Mouse (Mus musculus) C2C12 (cell line): ENCODE results near the gene Mdm1. TPM values are rescaled to one million over a fixed set of nuclear protein-coding genes. Genes with fewer than 3 reads are reported as not detected.
"Not testable (repeated sequence)": the region's sequence is repeated elsewhere in the genome, so short reads cannot be mapped to it uniquely, and the experiment has no call there.

Experiments
- H3K27me3 ChIP-seq: one replicate; pipeline ENCODE4 v1.6.1; 2011; ENCODE audit not compliant: control insufficient read depth, insufficient read depth, insufficient read length
- H3K36me3 ChIP-seq: one replicate; pipeline ENCODE4 v1.6.1; 2011; ENCODE audit not compliant: control insufficient read depth, insufficient read depth
- H3K4me3 ChIP-seq: one replicate; pipeline ENCODE4 v1.5.1; 2011; ENCODE audit warnings: mild to moderate bottlenecking, control low read depth; ENCODE audit not compliant: poor library complexity, insufficient read depth, severe bottlenecking
- H3K79me2 ChIP-seq: one replicate; pipeline ENCODE4 v1.6.1; 2011; ENCODE audit not compliant: control insufficient read depth, insufficient read depth
- H3K79me3 ChIP-seq: one replicate; pipeline ENCODE4 v1.6.1; 2011; ENCODE audit warnings: low read depth, control low read depth
- H3ac ChIP-seq: one replicate; pipeline ENCODE3; 2011; ENCODE audit warnings: low read depth; ENCODE audit not compliant: control insufficient read depth, insufficient read length
- CEBPB ChIP-seq: IDR thresholded peaks from one replicate; pipeline ENCODE4 v1.6.1; 2011; ENCODE audit warnings: low read depth, mild to moderate bottlenecking, control low read depth, moderate library complexity
- CTCF ChIP-seq: IDR thresholded peaks from one replicate; pipeline ENCODE4 v1.5.1; 2011; ENCODE audit not compliant: control insufficient read depth, insufficient read depth, insufficient read length
- FOSL1 ChIP-seq: IDR thresholded peaks from one replicate; pipeline ENCODE4 v1.8.0; 2011; ENCODE audit warnings: mild to moderate bottlenecking, low read length; ENCODE audit not compliant: poor library complexity, insufficient read depth, severe bottlenecking
- MAX ChIP-seq: IDR thresholded peaks from one replicate; pipeline ENCODE4 v1.6.1; 2011; ENCODE audit warnings: mild to moderate bottlenecking, control low read depth
- MYOD1 ChIP-seq: IDR thresholded peaks from one replicate; pipeline ENCODE4 v1.6.1; 2011; ENCODE audit warnings: low read depth; ENCODE audit not compliant: control insufficient read depth, insufficient read length
- MYOG ChIP-seq: IDR thresholded peaks from one replicate; pipeline ENCODE4 v1.6.1; 2011; ENCODE audit not compliant: control insufficient read depth, insufficient read length; ENCODE audit errors: extremely low read depth
- USF1 ChIP-seq: IDR thresholded peaks from one replicate; pipeline ENCODE4 v1.6.1; 2011; ENCODE audit warnings: low read depth, mild to moderate bottlenecking, control low read depth, moderate library complexity
- polyA plus RNA-seq: library from polyadenylated mRNA; unstranded; fragments of >200 nt; fragmentation: generic; extraction: Trizol; gene quantifications from one replicate; pipeline ENCODE4 v1.2.1, GENCODE M21; 2012; ENCODE audit warnings: missing spikeins

Mdm1 gene
- polyA plus RNA-seq, 1 experiment = 7.2 TPM

- TF ChIP-seq MYOG (no peak), USF1 (no peak), FOSL1 (no peak), MYOD1 (no peak), CEBPB (no peak), MAX (no peak), CTCF (no peak)
- Histone ChIP-seq H3K27me3 (no peaks in the 10 kb centered on the region), H3K4me3 (no peak within 1 kb of the TSS), H3ac (no peak within 1 kb of the TSS), H3K79me3 (no peaks in the 10 kb centered on the region), H3K36me3 (no peaks in the 10 kb centered on the region), H3K79me2 (no peaks in the 10 kb centered on the region)
Measured at GRCm38 (mm10) chr10:118204642-118205041, 63.0 kb downstream of the Mdm1 start, which contains the start of gene Il22. Gene Il22, plus strand, starts transcription at chr10:118204942.

- not testable (repeated sequence) for H3ac ChIP-seq, H3K27me3 ChIP-seq
Measured at GRCm38 (mm10) chr10:118215719-118216393, 74.2 kb downstream of the Mdm1 start.

More at GRCm38 (mm10) chr10:118215719-118216393, 74.2 kb downstream of the Mdm1 start:
- H3K4me3 ChIP-seq, H3K36me3 ChIP-seq, H3K79me3 ChIP-seq, H3K79me2 ChIP-seq: not testable (repeated sequence)

Other genes with a start within 250 kb of the Mdm1 start
- gene Il22, start 63.1 kb downstream of the Mdm1 start, polyA plus RNA-seq = not detected
- gene Gm32717, start 99.0 kb downstream of the Mdm1 start, polyA plus RNA-seq = 0.01 TPM
- 0.01 TPM for gene Gm32802, start 116.9 kb downstream of the Mdm1 start, polyA plus RNA-seq
- gene Iltifb, start 153.2 kb downstream of the Mdm1 start, polyA plus RNA-seq = not detected
- not detected for gene Gm9040, start 185.2 kb downstream of the Mdm1 start, polyA plus RNA-seq
- gene Gm9044, start 190.6 kb downstream of the Mdm1 start, polyA plus RNA-seq = not detected
- gene Gm9045, start 196.0 kb downstream of the Mdm1 start, polyA plus RNA-seq = 0.02 TPM
- gene Gm9046, start 201.4 kb downstream of the Mdm1 start, polyA plus RNA-seq = not detected
- gene Gm9048, start 206.9 kb downstream of the Mdm1 start, polyA plus RNA-seq = not detected
- 0.02 TPM for gene Gm9049, start 212.3 kb downstream of the Mdm1 start, polyA plus RNA-seq